Mouse (Mus musculus) embryonic facial prominence, embryonic 14.5 days (tissue): ENCODE results near the gene 2700081O15Rik. TPM values are rescaled to one million over a fixed set of nuclear protein-coding genes. Genes with fewer than 3 reads are reported as not detected.

Source experiments
- ATAC-seq: fragments of 200-750 bp; cut with Nextera tagmentation; 2 replicates; pipeline ENCODE4 v1.8.0; 2017; ENCODE audit warnings: low read depth, moderate number of reproducible peaks, moderate TSS enrichment
- DNase-seq: peaks from one replicate; pipeline ENCODE4 v3.0.0-alpha.2; 2015; ENCODE audit warnings: low spot score
- H3K27ac ChIP-seq: fragments of 300-500 bp; sonication (generic); replicated peaks from 2 replicates; pipeline ENCODE4 v1.5.1; 2014; ENCODE audit warnings: low read depth, mild to moderate bottlenecking, low read length, moderate library complexity
- H3K27me3 ChIP-seq: fragments of 300-500 bp; sonication (generic); replicated peaks from 2 replicates; pipeline ENCODE4 v1.6.1; 2014; ENCODE audit warnings: low read length; ENCODE audit not compliant: control insufficient read depth, insufficient read depth
- H3K36me3 ChIP-seq: fragments of 300-500 bp; sonication (generic); 2 replicates; pipeline ENCODE4 v1.6.1; 2014; ENCODE audit warnings: low read length, mixed read lengths; ENCODE audit not compliant: control insufficient read depth, insufficient read depth
- H3K4me1 ChIP-seq: fragments of 300-500 bp; sonication (generic); 2 replicates; pipeline ENCODE4 v1.6.1; 2014; ENCODE audit warnings: antibody characterized with exemption, low read length; ENCODE audit not compliant: control insufficient read depth, insufficient read depth
- H3K4me2 ChIP-seq: fragments of 300-500 bp; sonication (generic); 2 replicates; pipeline ENCODE4 v1.6.1; 2014; ENCODE audit warnings: low read depth, mild to moderate bottlenecking, low read length, moderate library complexity, mixed read lengths
- H3K4me3 ChIP-seq: fragments of 300-500 bp; sonication (generic); 2 replicates; pipeline ENCODE4 v1.5.1; 2014; ENCODE audit warnings: low read depth, mild to moderate bottlenecking, low read length
- H3K9ac ChIP-seq: fragments of 300-500 bp; sonication (generic); 2 replicates; pipeline ENCODE4 v1.6.1; 2014; ENCODE audit warnings: low read depth, mild to moderate bottlenecking, low read length, moderate library complexity, mixed read lengths
- H3K9me3 ChIP-seq: fragments of 300-500 bp; sonication (generic); 2 replicates; pipeline ENCODE4 v1.6.1; 2016; ENCODE audit warnings: low read length; ENCODE audit not compliant: control insufficient read depth
- WGBS: fragments of 180-500 bp; shearing (Covaris S2); extraction: QIAGEN DNeasy Blood & Tissue Kit; methylation state at CpG from one replicate; pipeline ENCODE4 v1.1.7; 2014; 5-methylcytosine and 5-hydroxymethylcytosine counted together
- microRNA-seq: library from miRNA; unstranded; fragments of <30 nt; microRNA quantifications from one replicate; pipeline ENCODE4, GENCODE M21; 2016; ENCODE audit warnings: borderline number of aligned reads
- polyA plus RNA-seq: library from polyadenylated mRNA; unstranded; fragments of >200 nt; fragmentation: Nextera tagmentation; extraction: Ambion mirVana; gene quantifications from 2 replicates; pipeline ENCODE4 v1.2.1, GENCODE M21; 2014

Gene 2700081O15Rik
- polyA plus RNA-seq, 1 experiment from 2014 or later, result 10.3 TPM

- no peak overlapping the region for H3K9ac ChIP-seq
- DNase-seq (no peak), ATAC-seq (no peak)
- no peaks in the 10 kb centered on the region for H3K4me1 ChIP-seq
- H3K4me3 ChIP-seq, result no peak overlapping the region
- H3K9me3 ChIP-seq, result no peaks in the 10 kb centered on the region
- 86% methylated on average over 2 of the region's 2 CpGs for WGBS
- no peak overlapping the region for H3K4me2 ChIP-seq
- H3K27ac ChIP-seq, result no peak overlapping the region
- no peaks in the 10 kb centered on the region for H3K27me3 ChIP-seq
- peaks cover 8% of the 10 kb centered on the region for H3K36me3 ChIP-seq
Observed at GRCm38 (mm10) chr19:7445105-7445504, 27.7 kb downstream of the 2700081O15Rik start.

GRCm38 (mm10) chr19:7445596-7445995, 28.2 kb downstream of the 2700081O15Rik start:
- Histone ChIP-seq H3K27ac (no peak overlapping the region), H3K4me1 (no peaks in the 10 kb centered on the region), H3K36me3 (peaks cover 8% of the 10 kb centered on the region), H3K9ac (no peak overlapping the region), H3K9me3 (no peaks in the 10 kb centered on the region), H3K4me3 (no peak overlapping the region), H3K27me3 (no peaks in the 10 kb centered on the region), H3K4me2 (no peak overlapping the region)
- ATAC-seq (no peak), DNase-seq (no peak)
- WGBS, result 72% methylated on average over 1 of the region's 1 CpGs

- Histone ChIP-seq H3K9ac (no peak overlapping the region), H3K27me3 (no peaks in the 10 kb centered on the region), H3K9me3 (no peaks in the 10 kb centered on the region), H3K4me2 (no peak overlapping the region), H3K4me1 (peaks cover 2% of the 10 kb centered on the region; the same call in 1 of the 2 replicates), H3K36me3 (peaks cover 13% of the 10 kb centered on the region; the same call in 1 of the 2 replicates), H3K27ac (no peak overlapping the region), H3K4me3 (no peak overlapping the region)
- DNase-seq, result no peak
- no peak for ATAC-seq
- 75% methylated on average over 2 of the region's 2 CpGs for WGBS
Observed at GRCm38 (mm10) chr19:7456803-7457202, 39.4 kb downstream of the 2700081O15Rik start.

- Histone ChIP-seq H3K9me3 (no peaks in the 10 kb centered on the region), H3K27ac (no peak overlapping the region), H3K27me3 (no peaks in the 10 kb centered on the region), H3K4me1 (no peaks in the 10 kb centered on the region), H3K4me2 (no peak overlapping the region), H3K36me3 (peaks cover 13% of the 10 kb centered on the region; the same call in 1 of the 2 replicates), H3K4me3 (no peak overlapping the region), H3K9ac (no peak overlapping the region)
- ATAC-seq, result no peak
- no peak for DNase-seq
Observed at GRCm38 (mm10) chr19:7458901-7459300, 41.5 kb downstream of the 2700081O15Rik start.

DNA sequence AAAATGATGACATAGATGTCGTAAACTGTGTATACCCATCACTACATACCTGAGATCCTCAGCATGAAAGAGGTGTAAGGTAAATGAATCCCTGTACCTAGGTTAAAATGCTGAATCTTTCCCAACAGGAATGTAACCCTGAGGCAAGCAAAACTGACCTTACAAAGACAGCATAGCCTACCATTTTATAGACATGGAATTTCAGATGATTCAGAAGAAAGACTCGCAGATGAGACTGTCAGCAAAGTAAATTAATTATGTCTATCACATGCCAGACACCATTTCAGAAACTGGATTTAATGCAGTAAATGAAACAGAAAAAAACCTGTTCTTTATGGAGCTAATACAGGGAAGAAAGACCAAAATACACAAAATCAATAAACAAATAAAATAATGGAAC, 41.9 kb downstream of the 2700081O15Rik start:
- no peak for ATAC-seq
- Histone ChIP-seq H3K27ac (no peak overlapping the region), H3K9me3 (no peaks in the 10 kb centered on the region), H3K4me1 (no peaks in the 10 kb centered on the region), H3K4me2 (no peak overlapping the region), H3K27me3 (no peaks in the 10 kb centered on the region), H3K36me3 (peaks cover 13% of the 10 kb centered on the region; the same call in 1 of the 2 replicates), H3K4me3 (no peak overlapping the region), H3K9ac (no peak overlapping the region)
- WGBS, result 81% methylated on average over 2 of the region's 2 CpGs
- DNase-seq, result no peak

- Histone ChIP-seq H3K27ac (no peak overlapping the region), H3K9me3 (no peaks in the 10 kb centered on the region), H3K36me3 (peaks cover 26% of the 10 kb centered on the region; the same call in 1 of the 2 replicates), H3K9ac (no peak overlapping the region), H3K4me1 (no peaks in the 10 kb centered on the region), H3K4me2 (no peak overlapping the region), H3K27me3 (no peaks in the 10 kb centered on the region), H3K4me3 (no peak overlapping the region)
- DNase-seq, result no peak
- no peak for ATAC-seq
Observed at GRCm38 (mm10) chr19:7467915-7468314, 50.5 kb downstream of the 2700081O15Rik start.

GRCm38 (mm10) chr19:7470643-7471042, 53.2 kb downstream of the 2700081O15Rik start:
- H3K27me3 ChIP-seq, result no peaks in the 10 kb centered on the region
- WGBS, result 83% methylated on average over 2 of the region's 2 CpGs
- DNase-seq (peak; percentile 9), ATAC-seq (no peak)
- H3K27ac ChIP-seq, result no peak overlapping the region
- H3K9me3 ChIP-seq, result no peaks in the 10 kb centered on the region
- no peak overlapping the region for H3K9ac ChIP-seq
- H3K4me2 ChIP-seq, result no peak overlapping the region
- no peak overlapping the region for H3K4me3 ChIP-seq
- H3K4me1 ChIP-seq, result no peaks in the 10 kb centered on the region
- H3K36me3 ChIP-seq, result peaks cover 36% of the 10 kb centered on the region

Small RNAs within 50 kb of the gene (microRNA-seq; reads per million reads assigned to microRNA genes)
- 1.5 reads per million for gene Mir6991

Other genes with a start within 250 kb of the 2700081O15Rik start
- gene Otub1, start 211.3 kb upstream of the 2700081O15Rik start, polyA plus RNA-seq, result 172 and 199 TPM in 2 replicates
- gene Cox8a, start 200.0 kb upstream of the 2700081O15Rik start, polyA plus RNA-seq, result 995 and 1,073 TPM in 2 replicates
- gene Naa40, start 176.4 kb upstream of the 2700081O15Rik start, polyA plus RNA-seq, result 47.8 and 48.4 TPM in 2 replicates
- 10.8 and 11.7 TPM in 2 replicates for gene Rcor2, start 150.3 kb upstream of the 2700081O15Rik start, polyA plus RNA-seq
- gene Mark2, start 75.8 kb upstream of the 2700081O15Rik start, polyA plus RNA-seq, result 42.0 and 42.1 TPM in 2 replicates
- 18.8 and 23.5 TPM in 2 replicates for gene Spindoc, start 34.6 kb upstream of the 2700081O15Rik start, polyA plus RNA-seq
- gene Rtn3, start 65.7 kb downstream of the 2700081O15Rik start, polyA plus RNA-seq, result 132 and 136 TPM in 2 replicates
- 19.3 and 19.4 TPM in 2 replicates for gene Atl3, start 76.4 kb downstream of the 2700081O15Rik start, polyA plus RNA-seq
- 15.9 and 18.1 TPM in 2 replicates for gene Pla2g16, start 139.8 kb downstream of the 2700081O15Rik start, polyA plus RNA-seq
- gene Lgals12, start 189.6 kb downstream of the 2700081O15Rik start, polyA plus RNA-seq, result 1.0 and 2.1 TPM in 2 replicates
- gene Hrasls5, start 194.9 kb downstream of the 2700081O15Rik start, polyA plus RNA-seq, result 0.38 TPM in 1 of 2 replicates, not detected in the other